Mouse (Mus musculus) cerebellum, adult 9-11 months (tissue): Measurements from ENCODE around the gene Ccdc69.
A peak's percentile ranks its signal among the peaks of the same experiment; 100 is the strongest.
"Not testable (repeated sequence)": the region's sequence is repeated elsewhere in the genome, so short reads cannot be mapped to it uniquely, and the experiment has no call there.

Experiments
- DNase-seq: peaks from one replicate; pipeline ENCODE4 v3.0.0; 2022

The Ccdc69 gene

DNA sequence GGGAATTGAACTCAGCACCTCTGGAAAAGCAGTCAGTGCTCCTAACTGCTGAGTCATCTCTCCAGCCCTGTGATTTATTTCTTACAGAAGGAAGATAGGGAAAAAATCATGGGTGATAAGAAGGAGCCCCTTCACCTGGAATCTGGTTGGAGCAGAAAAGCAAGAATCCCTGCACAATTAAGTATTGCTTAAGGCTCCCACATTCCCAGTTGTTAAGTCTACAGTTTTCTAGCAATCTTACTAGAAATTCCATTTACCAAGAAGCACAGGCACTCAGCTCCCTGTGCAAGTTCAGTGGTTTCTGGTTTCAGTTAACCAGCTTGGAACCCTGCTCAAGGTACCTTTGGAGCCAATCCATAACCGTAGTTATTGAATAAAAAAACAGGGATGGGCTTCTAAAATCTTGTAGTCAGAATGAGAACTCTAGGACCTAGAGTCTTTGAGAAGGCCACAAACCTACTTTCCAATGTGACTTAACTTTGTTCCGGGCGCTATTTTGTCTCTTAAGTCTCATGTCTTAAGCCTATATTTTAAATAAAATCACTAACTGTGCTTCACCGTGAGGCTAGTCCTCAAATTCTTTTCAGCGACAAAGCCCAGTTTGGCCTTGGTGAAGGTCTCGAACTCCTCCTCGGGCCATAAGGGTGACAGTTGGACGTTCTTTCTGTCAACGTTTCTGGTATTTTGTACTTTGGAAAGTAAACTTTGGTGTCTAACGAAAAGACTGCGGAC lies 19.0 kb upstream of the Ccdc69 start:
- no peak for DNase-seq

DNA sequence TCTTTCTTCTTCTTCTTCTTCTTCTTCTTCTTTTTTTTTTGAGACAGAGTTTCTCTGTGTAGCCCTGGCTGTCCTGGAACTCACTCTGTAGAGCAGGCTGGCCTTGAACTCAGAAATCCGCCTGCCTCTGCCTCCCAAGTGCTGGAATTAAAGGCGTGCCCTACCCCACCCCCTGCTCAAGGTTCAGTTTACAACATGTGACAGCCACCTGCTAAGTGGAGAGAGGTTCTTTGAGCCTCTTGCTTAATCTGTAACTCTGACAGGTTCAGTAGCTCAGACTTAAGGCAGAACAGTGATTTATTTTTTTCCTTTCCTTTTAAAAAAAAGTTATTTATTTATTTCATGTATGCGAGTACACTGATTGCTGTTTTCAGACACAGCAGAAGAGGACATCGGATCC lies 18.4 kb upstream of the Ccdc69 start:
- not testable (repeated sequence) for DNase-seq

DNA sequence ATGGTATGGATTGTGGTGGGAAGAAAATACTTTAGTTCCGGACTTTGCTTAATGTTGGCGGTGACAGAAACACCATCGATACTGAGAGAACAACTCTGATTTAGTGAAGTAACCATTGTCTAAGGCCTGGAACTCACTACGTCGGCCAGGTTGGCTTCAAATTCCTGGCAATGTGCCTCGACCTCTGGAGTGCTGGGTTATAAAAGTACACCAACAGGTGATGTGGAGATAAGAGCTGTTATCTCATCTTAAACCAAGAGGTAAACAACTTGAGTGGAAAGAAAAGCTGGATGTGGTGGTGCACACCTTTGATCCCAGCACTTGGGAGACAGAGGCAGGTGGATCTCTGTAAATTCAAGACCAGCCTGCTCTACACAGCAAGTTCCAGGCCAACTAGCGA lies 15.2 kb upstream of the Ccdc69 start:
- DNase-seq: no peak

DNA sequence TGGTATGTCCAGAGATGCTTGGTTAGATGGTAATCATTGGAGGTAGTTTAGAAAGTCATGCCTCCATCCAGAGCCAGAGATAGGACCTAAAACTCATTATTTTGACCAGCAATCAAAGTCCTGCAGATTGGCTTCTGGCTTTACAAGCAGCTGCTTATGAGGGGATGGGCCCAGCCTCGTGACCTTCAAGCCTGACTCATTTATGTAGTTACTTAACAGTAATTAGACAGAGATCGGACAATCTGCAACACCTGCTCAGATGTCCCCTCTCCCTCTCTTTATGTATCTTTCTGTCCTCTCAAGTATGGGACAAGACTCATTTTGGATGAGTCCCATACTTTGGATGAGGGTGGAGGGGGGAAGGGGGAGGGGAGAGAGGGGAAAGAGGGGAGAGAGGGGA lies 12.0 kb upstream of the Ccdc69 start:
- no peak for DNase-seq

DNA sequence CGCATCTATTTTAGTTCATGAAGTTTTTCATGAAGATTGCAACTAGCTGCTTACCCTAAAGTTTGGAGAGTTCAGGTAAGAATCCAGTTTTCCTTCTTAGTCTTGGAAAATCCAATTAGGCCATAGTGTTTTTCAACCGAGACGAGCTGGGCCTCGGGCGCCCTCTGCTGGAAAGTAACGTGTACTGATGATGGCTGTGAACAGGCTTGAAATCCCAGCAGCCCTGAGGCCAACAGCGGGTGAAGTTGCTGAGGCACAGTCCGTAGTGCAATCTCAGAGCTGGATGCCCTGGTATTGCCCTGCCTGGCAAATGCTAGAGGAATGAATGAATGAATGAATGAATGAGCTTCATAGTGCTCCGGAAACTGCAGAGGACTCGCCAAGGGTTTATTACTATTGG lies 9.1 kb upstream of the Ccdc69 start:
- DNase-seq: peak; percentile 56

DNA sequence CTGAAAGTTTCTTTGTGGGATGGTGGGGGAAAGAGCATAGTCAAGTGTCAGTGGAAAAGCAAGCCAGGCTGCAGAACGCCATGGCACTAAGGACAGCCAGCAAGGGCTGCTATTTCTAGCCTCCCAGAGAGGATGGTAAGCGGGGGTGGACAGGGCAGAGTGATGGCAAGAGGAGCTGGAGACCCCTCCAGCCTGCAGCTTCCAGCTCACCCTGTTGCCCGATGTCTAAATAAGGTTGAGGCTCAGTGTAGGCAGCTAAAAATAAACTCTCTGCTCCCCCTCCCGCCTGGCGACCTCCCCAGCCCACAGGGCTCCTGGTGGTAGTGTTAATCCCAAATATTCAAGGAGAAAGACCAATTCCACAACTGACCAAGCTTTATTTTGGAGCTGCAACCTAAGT lies 7.5 kb upstream of the Ccdc69 start:
- DNase-seq: no peak

DNA sequence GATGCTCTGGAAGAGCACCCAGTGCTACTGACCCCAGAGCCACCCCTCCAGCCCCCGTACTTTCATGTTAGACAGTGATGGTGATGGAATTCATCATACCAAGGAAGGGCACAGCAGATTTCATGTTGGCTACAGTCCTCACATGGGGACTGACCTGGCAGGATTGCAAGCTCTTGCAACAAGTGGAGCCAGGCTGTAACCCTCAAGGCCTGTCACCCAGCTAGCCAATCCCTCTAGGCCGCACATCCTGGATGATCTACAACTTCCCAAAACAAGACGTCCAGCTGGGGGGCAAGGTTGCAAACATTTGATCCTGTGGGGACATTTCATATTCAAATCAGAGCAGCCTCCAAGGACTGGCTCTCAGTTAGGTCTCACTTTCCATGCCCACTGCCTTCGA lies 6.7 kb upstream of the Ccdc69 start:
- no peak for DNase-seq

DNA sequence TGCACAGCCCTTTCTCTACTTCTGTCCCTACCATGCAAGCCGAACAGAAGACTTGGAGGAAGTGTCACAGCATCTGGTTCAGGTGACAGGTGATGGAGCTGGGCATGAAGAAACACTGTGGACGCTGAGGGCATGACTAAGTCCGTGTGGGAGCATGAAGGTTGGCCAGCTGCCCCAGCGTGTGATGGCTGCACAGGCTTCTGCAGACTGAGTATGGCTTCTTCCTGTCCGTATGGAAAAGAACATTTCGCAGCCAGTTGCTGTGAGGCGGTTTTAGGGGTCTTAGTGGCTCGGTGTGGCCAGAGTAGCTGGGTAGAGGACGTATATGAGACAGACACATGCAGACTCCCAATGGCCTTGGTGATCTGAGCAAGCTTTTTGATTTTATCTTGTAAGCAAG lies 3.3 kb upstream of the Ccdc69 start:
- no peak for DNase-seq

DNA sequence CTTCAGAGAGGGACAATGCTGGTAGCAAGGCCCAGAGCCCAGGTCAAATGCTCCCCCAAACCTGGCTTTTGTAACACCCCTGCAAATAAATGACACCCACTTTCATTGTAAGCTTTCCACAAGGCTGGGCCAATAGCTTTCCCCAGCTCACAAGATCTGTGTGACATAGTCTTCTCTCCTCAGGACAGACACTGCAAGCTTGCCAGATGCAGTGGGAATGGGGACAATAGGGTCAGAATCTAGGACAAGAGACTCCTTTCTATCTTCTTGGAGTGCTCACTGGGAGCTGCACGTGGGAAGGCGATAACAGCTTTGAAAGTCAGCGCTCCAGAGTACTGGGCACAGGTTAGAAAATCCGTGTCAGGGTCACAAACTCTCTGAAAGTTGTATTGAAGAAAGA lies 1.2 kb upstream of the Ccdc69 start:
- DNase-seq: no peak

DNA sequence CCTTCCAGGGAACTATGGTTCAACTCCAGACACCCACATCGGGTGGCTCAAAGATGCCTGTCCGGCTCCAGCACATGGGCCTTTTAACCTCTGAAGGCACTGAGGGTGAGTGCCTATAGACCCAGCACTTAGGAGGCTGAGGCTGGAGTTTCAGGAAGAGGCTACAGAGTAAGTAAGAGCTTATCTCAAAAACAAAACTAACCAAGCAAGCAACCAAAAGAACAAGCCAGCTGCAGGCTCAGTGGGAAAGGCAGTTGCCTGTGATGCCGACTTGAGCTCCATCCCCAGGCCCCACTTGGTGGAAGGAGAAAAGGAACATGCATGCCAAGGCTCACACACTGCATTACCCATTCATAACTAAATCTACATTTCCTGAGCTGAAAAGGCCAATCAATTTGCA lies 571 bp upstream of the Ccdc69 start:
- no peak for DNase-seq

DNA sequence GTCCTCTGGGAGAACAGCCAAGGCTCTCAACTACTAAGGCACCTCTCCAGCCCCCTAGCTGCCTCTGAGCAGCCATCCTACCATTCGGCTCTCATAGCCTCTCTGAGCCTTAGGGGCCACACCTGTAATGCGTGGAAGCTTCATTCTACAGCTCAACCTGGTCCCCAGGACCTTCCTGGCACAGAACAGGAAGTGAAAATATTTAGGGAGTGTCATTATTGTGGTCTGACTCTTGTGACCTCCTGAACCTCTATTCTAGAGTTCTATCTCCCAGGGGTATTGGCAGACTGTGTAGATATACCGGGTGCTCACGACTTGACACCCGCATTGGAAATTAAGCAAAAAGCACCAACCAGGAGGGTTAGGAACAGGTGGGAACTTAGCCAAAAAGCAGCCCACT lies 1.7 kb downstream of the Ccdc69 start:
- no peak for DNase-seq

DNA sequence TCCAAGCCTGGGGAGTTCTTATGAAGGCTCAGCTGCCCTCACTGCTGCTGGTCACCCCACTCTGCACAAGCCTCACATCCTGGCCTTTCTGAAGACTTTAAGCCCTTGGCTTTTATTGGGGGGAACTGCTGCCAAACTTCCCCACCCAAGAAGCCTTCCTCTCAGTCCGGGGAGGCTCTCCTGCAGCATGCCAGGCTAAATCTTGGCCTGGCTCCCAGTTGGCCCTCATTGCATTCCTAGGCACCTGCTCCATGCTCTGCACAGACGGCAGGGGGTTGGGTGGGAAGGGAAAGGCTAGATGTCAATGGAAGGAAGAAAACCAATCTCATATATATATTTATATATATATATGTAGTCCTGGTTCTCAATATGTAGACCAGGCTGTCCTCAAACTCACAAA lies 2.3 kb downstream of the Ccdc69 start:
- peak; percentile 87 for DNase-seq

DNA sequence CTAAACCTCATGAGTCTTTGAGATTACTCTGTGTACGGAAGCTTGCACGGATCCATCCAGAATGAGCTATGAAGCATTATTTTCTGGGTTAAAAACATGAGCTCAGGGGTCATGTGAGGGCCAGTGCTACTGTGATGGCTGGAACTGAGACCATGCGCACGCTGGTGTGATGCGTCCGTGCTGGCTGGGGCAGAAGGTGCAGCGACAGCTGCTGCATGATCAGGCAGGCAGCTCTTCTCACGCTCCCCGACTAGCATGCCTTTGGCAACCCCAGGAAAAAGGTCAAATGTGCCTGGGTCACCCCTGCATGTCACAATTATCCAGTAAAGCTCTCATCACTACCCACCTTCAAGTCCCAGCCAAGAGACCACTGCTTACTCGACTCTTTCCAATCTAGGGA lies 4.7 kb downstream of the Ccdc69 start:
- no peak for DNase-seq

DNA sequence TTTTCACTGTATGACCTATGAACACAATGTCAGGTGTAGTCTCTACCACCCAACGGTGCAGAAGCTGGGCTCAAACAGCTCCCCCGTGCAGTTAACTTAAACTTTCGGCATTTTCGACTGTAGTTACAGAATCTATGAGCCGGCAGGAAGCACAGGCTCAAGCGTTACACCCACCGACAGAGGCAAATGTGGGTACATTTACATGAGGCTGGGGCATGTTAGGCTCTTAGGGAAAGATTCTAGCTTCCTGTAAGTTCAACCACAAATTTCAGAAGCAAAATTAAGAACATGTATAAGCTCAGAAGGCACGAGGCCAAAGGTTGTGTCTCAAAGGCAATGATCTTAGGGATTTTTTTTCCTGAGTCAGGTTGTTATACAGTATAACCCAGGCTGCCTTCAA lies 5.5 kb downstream of the Ccdc69 start:
- no peak for DNase-seq

DNA sequence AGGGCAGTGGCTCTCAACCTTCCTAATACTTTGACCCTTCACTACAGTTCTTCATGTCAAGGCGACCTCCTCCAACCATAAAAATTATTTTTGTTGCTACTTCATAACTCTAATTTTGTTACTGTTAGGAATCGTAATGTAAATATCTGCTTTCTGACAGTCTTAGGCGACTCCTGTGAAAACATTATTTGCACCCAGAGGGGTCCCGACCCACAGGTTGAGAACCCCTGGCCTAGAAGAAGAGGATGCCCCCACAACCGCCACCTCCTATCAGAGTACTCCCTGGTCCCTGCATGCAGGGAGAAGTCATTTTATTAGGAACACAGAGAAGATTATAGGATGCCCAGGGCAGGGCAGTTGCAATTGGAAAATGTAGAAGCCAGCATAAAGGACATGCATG lies 6.6 kb downstream of the Ccdc69 start:
- DNase-seq: no peak

DNA sequence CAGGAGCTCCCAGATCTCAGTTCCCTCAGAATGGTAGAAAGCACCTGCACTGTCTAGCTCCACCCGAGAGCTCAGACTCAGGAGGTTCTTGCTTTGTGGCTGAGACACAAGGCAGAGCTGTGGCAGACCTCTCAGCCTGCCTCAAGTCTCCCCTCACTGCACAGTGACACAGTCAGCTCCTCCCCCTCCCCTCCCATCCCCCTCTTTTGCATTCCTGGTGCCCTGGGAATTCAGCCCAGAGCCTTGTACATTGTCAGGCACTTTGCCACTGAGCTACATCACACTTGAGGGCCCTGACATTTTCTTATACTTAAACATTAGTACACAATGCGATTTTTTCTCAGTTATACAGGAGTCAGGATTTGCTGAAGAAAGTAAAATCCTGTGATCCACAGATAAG lies 8.9 kb downstream of the Ccdc69 start:
- no peak for DNase-seq

DNA sequence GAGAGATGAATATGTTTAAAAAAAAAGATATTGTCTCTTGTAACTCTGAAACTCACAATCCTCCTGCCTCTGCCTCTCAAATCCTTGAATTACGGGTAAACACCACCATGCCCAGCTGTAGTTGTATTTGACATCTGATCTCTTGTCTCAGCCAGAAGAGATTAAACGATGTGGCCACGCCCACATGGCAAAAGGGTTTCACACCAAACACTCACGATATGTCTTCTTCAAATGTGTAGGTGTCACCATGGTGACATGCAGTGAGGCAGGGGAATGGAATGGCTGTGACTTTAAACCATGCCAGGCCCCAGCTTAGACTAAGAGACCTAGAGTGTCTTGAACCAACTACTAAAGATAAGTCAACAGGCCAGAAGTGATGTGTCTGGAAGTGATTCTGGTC lies 11.0 kb downstream of the Ccdc69 start:
- DNase-seq: no peak

DNA sequence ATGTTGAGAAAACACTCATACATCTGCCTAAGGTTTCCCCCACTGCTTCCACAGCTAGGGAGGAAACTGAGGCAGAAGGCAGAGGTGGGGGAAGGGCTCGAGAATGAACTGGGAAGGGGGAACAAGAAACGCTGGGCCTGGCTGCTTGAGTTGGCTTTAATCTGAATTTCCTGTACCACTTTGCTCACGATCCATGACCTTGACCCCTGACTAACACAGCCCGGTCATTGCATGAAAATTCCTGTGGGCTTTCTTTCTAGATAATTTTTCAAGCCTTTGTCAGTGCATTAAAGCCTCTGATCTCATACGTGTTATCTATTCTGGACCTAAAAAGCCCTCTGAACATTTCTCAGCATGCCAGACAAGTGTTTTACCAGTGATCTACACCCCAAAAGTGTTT lies 15.1 kb downstream of the Ccdc69 start:
- no peak for DNase-seq

DNA sequence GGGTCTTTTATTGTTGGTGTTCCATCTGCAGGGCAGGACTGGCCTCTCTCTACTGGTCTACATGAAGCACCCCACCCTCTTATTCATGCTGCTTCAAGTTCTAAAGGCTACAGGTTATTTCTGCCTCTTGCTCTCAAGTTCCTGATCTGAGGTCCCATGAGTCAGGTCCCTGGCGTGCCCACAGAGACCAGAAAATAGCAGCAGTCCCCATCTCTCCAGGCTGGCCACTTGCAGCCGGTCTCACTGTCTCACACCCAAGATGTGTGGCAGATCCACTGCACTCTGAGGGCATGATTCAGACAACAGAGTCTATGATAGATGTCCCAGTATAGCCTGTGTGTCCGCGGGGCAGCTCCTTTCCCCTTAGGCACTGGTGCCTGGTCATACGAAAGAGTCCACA lies 17.1 kb downstream of the Ccdc69 start:
- DNase-seq: no peak

DNA sequence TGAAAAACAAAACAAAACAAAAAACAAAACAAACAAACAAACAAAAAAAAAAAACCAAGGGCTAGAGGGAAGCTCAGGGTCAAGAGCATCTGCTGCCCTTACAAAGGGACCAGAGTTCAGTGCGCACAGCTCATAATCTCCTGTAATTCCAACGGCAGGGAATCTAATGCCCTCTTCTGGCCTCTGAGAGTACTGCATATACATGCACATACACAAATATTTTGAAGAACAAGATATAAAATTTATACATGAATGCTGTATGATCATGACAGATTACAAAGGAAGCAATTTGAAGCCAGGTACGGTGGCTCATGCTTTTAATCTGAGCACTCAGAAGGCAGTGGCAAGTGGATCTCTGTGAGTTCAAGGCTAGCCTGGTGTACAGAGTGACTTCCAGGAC lies 20.4 kb downstream of the Ccdc69 start:
- no peak for DNase-seq

DNA sequence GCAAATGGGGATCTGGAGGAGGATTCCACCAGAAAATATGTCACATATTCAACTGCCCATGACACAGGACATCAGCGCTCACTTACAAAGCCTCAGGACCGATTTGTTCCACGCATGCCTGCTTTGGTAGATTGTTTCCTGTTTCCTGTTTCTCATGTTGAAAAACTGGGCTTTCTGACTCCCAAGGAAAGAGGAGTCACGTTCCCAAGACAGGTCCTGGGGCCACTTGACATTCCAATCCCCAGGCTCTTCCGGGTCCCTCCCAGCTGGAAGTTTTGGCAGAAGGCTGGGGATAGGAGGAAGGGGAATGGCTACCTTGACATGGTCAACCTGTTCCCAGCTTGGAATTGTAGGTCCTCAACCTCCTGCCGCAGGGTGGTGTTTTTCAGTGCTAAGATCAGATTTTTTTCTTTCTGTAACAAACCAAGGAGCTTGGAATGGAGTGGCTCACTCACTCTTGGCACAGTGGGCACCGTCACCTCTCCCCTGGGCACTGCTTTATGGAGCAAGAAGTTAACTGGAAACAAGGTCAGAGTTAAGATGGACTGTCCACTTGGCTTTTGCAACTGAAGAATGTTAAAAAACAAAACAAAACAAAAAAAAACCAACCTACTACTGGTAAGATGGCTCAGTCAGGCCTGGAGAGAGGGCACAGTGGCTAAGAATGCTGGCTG lies 27.0 kb downstream of the Ccdc69 start:
- DNase-seq: no peak

DNA sequence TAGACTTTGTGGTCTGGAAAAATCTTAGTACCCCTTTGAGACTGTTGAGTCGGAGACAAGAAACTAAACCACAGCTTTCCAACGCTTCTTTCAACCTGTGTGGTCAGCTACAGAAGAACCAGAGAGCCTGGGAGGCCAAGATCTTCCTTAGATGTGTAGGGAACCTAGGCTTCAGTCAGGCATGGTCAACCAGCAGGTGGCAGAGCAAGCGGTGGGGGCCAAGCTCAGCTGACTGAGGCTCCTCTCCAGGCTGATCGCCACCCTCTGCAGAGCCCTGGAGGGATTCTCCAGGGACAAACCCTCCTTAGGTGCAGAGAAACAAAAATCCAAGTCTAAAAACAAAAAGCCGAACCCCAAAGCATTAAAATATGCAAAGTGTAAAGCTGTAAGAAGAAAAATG lies 31.3 kb downstream of the Ccdc69 start:
- DNase-seq: no peak

DNA sequence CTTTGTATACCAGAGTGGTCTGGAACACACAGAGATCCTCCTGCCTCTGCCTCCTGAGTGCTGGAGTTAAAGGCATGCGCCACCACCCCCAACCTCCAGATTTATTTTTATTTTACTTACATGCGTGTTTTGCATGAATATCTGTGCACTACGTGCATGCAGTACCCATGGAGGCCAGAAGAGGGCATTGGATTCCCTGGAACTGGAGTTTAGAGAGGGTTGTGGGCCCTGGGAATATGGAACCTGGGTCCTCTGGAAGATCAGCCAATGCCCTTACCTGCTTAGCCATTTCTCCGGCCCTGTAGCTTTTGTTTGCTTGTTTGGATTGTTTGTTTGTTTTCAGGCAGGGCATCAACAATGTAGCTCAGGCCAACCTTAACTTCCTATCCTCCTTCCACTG lies 36.6 kb downstream of the Ccdc69 start:
- DNase-seq: no peak

DNA sequence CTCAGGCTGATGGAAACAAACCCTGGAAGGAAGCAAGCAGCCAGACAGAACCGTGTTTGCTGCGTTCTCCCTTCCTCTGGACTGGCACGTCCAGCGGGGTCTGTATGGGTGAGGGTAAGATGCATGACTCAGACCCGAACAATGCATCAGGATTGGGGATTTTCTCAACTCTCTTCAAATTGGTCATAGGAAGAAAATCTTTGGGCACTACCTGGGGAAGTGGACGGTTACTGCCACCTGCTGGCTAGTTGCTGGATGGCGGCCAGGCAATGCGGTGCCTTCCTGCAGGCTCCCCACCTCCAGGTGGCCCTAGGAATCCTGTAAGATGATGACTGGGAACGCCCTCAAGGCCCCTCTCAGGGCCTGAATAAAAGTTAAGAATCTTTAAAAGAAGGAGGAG lies 38.3 kb downstream of the Ccdc69 start:
- peak; percentile 65 for DNase-seq

DNA sequence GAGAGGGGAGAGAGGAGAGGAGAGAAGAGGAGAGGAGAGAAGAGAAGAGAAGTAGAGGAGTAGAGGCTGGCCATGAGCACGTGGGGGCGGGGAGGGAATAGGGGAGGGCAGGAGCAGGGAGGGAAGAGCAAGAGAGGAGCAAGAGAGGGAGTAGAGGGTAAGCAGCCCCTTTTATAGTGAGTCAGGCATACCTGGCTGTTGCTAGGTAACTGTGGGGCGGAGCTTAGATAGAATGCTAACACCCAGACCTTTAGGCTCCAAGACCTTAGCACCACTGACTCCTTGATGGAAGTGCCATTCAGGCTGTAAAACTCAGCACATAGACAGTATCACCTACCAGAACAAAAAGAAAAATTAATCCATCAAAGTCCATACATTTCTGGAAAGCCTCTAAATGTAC lies 41.3 kb downstream of the Ccdc69 start:
- no peak for DNase-seq
